In genomic region chr13:93098596-93098995, GRCm38 (mm10) we compare ENCODE assay signal across 15 mouse cellular contexts.
"Had no signal": no experiment of that assay in that cellular context is flagged by ENCODE, and none has a peak within 500 bp of the region (broad histone marks: within the 10 kb centered on the region; RNA-seq: fewer than 3 reads in every experiment).

No protein-coding gene starts in this region.

- H3K27me3 ChIP-seq: neural tube, embryonic 15.5 days; stomach, embryonic 15.5 days had no signal

- H3K4me2 ChIP-seq: neural tube, embryonic 15.5 days; stomach, embryonic 15.5 days had no signal

- H3K9me3 ChIP-seq: neural tube, embryonic 15.5 days; stomach, embryonic 15.5 days had no signal

- H3K4me3 ChIP-seq: neural tube, embryonic 15.5 days; stomach, embryonic 15.5 days had no signal

- H3K36me3 ChIP-seq: neural tube, embryonic 15.5 days; stomach, embryonic 15.5 days had no signal

- DNase-seq: retina, postnatal 1 day; right cerebral cortex, adult 18-20 months; right cerebral cortex, postnatal 14 days; right cerebral cortex, postnatal 25 days; right cerebral cortex, postnatal 4 days; spleen, adult 18-20 months; thymus, adult 18-20 months; thymus, adult 2 months; thymus, postnatal 14 days; thymus, postnatal 25 days; thymus, postnatal 36 days; thymus, postnatal 4 days had no signal

- H3K9ac ChIP-seq: neural tube, embryonic 15.5 days; stomach, embryonic 15.5 days had no signal

- H3K4me1 ChIP-seq: neural tube, embryonic 15.5 days; stomach, embryonic 15.5 days had no signal

- H3K27ac ChIP-seq: neural tube, embryonic 15.5 days; stomach, embryonic 15.5 days; stomach, postnatal 0 days had no signal
